Mouse (Mus musculus) kidney, embryonic 16.5 days (tissue): ENCODE measurements around the gene Trrap. TPM values are rescaled to one million over a fixed set of nuclear protein-coding genes. Genes with fewer than 3 reads are reported as not detected.

ENCODE experiments used
- ATAC-seq: fragments of 200-750 bp; cut with Nextera tagmentation; 2 replicates; pipeline ENCODE4 v1.8.0; 2017; ENCODE audit warnings: moderate TSS enrichment; ENCODE audit not compliant: low FRiP score, low TSS enrichment
- H3K27ac ChIP-seq: fragments of 300-500 bp; sonication (generic); 2 replicates; pipeline ENCODE4 v1.5.1; 2014; ENCODE audit warnings: low read length
- H3K27me3 ChIP-seq: fragments of 300-500 bp; sonication (generic); 2 replicates; pipeline ENCODE4 v1.6.1; 2014; ENCODE audit warnings: low read length, control low read depth, mixed read lengths; ENCODE audit not compliant: insufficient read depth
- H3K36me3 ChIP-seq: fragments of 300-500 bp; sonication (generic); 2 replicates; pipeline ENCODE4 v1.6.1; 2014; ENCODE audit warnings: low read length, control low read depth, mixed read lengths; ENCODE audit not compliant: insufficient read depth
- H3K4me1 ChIP-seq: fragments of 300-500 bp; sonication (generic); 2 replicates; pipeline ENCODE4 v1.6.1; 2014; ENCODE audit warnings: low read length, control low read depth, mixed read lengths; ENCODE audit not compliant: insufficient read depth
- H3K4me2 ChIP-seq: fragments of 300-500 bp; sonication (generic); replicated peaks from 2 replicates; pipeline ENCODE4 v1.6.1; 2014; ENCODE audit warnings: low read depth, low read length
- H3K4me3 ChIP-seq: fragments of 300-500 bp; sonication (generic); 2 replicates; pipeline ENCODE4 v1.5.1; 2014; ENCODE audit warnings: mild to moderate bottlenecking, low read length
- H3K9ac ChIP-seq: fragments of 300-500 bp; sonication (generic); replicated peaks from 2 replicates; pipeline ENCODE4 v1.6.1; 2014; ENCODE audit warnings: low read length
- H3K9me3 ChIP-seq: fragments of 300-500 bp; sonication (generic); 2 replicates; pipeline ENCODE4 v1.6.1; 2016; ENCODE audit warnings: low read length, control low read depth
- WGBS: fragments of 180-500 bp; shearing (Covaris S2); extraction: QIAGEN DNeasy Blood & Tissue Kit; methylation state at CpG from one replicate; pipeline ENCODE4 v1.1.7; 2014; 5-methylcytosine and 5-hydroxymethylcytosine counted together
- polyA plus RNA-seq: library from polyadenylated mRNA; unstranded; fragments of >200 nt; fragmentation: Nextera tagmentation; extraction: Ambion mirVana; gene quantifications from 2 replicates; pipeline ENCODE4 v1.2.1, GENCODE M21; 2015

Gene Trrap
- polyA plus RNA-seq, 1 experiment from 2014 or later, result 69.8 TPM

- Histone ChIP-seq H3K36me3 (peaks cover 93% of the 10 kb centered on the region), H3K9me3 (no peaks in the 10 kb centered on the region), H3K4me3 (no peak overlapping the region), H3K27me3 (no peaks in the 10 kb centered on the region), H3K4me1 (no peaks in the 10 kb centered on the region), H3K9ac (no peak overlapping the region), H3K4me2 (no peak overlapping the region), H3K27ac (no peak overlapping the region)
- no peak for ATAC-seq
- WGBS, result 93% methylated on average over 10 of the region's 10 CpGs
These were observed 39.4 kb downstream of the Trrap start for GRCm38 (mm10) chr5:144806931-144807330.

GRCm38 (mm10) chr5:144828365-144829102 is 61.0 kb downstream of the Trrap start:
- H3K27ac ChIP-seq, result no peak overlapping the region
- H3K27me3 ChIP-seq, result no peaks in the 10 kb centered on the region
- peaks cover 97% of the 10 kb centered on the region for H3K36me3 ChIP-seq
- no peak for ATAC-seq
- H3K9ac ChIP-seq, result no peak overlapping the region
- H3K4me3 ChIP-seq, result no peak overlapping the region
- H3K4me1 ChIP-seq, result no peaks in the 10 kb centered on the region
- no peak overlapping the region for H3K4me2 ChIP-seq
- H3K9me3 ChIP-seq, result no peaks in the 10 kb centered on the region
- 96% methylated on average over 20 of the region's 20 CpGs for WGBS

DNA sequence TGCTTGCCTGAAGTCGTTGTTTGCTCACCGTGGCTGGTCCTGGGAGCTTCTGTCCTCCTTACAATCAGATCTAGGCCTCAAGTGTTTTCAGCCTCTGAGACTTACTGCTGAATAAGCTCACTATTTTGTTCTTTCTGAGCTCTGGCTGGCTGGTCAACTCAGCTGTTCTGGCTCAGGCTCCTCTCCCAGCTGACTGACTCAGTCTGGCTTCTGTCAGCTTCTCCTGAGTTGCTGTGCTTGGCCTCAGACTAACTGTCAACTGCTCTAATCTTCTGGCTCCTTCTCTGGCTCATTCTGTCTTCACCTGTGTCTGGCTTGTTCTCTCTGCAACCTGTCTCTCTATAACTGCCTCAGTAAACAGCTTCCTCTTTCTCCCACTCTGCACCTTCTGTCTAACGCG is 62.1 kb downstream of the Trrap start:
- Histone ChIP-seq H3K4me3 (no peak overlapping the region), H3K9me3 (no peaks in the 10 kb centered on the region), H3K27ac (no peak overlapping the region), H3K27me3 (no peaks in the 10 kb centered on the region), H3K36me3 (peaks cover 97% of the 10 kb centered on the region), H3K9ac (no peak overlapping the region), H3K4me1 (no peaks in the 10 kb centered on the region), H3K4me2 (no peak overlapping the region)
- no peak for ATAC-seq
- WGBS, result 95% methylated on average over 4 of the region's 4 CpGs

DNA sequence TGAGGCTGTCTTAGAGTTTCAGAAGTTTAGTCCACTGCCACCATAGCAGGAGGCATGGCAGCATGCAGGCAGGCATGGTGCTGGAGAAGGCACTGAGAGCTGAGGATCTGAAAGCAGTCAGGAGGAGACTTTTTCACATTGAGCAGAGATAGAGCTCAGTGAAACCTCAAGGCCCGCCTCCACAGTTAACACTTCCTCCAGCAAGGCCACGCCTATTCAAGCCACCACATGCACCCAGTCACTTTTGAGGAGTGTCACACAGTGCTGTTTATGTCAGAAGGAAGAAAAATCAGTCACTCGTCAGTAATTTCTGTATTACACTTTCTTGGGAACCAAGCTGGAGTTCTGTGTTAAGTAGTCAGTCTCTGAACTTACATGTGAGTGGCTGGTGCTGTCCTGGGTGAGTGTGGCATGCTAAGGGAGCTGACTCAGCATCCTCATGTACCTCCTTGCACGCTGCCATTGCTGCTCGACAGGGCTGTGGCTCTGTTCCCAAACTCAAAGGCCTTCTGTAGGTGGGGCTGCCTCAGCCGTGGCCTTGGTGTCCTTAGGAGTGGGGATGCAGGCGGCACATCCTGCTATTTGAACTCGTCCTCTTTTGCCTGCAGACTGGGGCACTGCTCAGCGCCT is 64.4 kb downstream of the Trrap start:
- Histone ChIP-seq H3K4me1 (no peaks in the 10 kb centered on the region), H3K27me3 (no peaks in the 10 kb centered on the region), H3K9me3 (no peaks in the 10 kb centered on the region), H3K9ac (no peak overlapping the region), H3K36me3 (peaks cover 97% of the 10 kb centered on the region), H3K27ac (no peak overlapping the region), H3K4me3 (no peak overlapping the region), H3K4me2 (no peak overlapping the region)
- no peak for ATAC-seq
- WGBS, result 84% methylated on average over 9 of the region's 9 CpGs

DNA sequence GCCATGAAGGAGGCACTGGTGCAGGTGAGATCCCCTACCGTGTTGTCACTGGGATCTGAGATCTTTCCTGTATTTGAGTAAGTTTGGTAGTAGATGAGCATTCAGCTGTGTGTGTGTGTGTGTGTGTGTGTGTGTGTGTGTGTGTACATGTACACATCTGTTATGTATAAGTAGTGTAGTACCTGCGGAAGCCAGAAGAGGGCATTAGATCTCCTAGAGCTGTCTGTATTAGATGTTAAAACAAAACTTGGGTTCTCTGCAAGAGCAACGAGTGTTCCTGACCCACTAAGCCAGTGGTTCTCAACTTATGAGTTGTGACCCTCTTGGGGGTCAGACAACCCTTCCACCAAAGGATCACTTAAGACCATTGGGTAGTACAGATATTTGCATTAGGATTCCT is 68.6 kb downstream of the Trrap start:
- no peak overlapping the region for H3K27ac ChIP-seq
- no peaks in the 10 kb centered on the region for H3K9me3 ChIP-seq
- no peak overlapping the region for H3K4me3 ChIP-seq
- H3K36me3 ChIP-seq, result peaks cover 98% of the 10 kb centered on the region
- no peak overlapping the region for H3K4me2 ChIP-seq
- no peaks in the 10 kb centered on the region for H3K4me1 ChIP-seq
- H3K9ac ChIP-seq, result no peak overlapping the region
- no peaks in the 10 kb centered on the region for H3K27me3 ChIP-seq
- no peak for ATAC-seq
- WGBS, result 91% methylated on average over 3 of the region's 3 CpGs

DNA sequence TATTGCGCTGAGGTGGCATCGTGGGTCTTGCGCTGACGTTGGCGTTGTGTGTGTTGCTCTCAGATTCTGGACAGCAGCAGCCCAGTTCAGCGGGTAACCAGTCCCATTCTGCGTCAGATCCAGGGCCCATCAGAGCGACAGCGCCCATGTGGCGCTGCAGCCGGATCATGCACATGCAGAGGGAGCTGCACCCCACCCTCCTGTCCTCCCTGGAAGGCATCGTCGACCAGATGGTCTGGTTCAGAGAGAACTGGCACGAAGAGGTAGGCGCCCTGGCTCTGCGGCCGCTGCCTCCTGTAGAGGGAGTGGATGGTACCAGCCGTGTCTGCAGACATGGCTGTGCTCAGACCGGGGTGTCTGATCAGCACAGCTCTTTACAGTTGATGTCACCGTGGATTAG is 77.8 kb downstream of the Trrap start:
- no peak for ATAC-seq
- H3K9me3 ChIP-seq, result no peaks in the 10 kb centered on the region
- H3K4me2 ChIP-seq, result no peak overlapping the region

DNA sequence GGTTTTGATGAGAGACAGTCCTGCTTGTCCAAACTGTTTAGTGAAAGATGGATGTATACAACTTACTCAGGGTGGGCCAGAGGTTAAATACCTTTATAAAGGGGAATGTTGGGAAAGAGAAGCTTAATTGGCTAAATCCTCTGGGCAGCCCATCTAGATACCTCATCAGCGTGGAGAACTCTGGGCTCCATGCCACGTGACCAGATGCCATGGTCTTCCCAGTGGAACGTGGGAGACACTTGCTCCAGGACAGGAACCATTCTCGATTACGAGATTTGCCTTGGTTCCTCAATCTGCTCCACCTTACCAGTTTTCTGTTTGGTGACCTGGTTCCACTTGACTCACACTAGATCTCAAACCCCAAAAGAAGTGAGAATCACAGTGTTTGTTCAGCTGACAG is 81.2 kb downstream of the Trrap start:
- WGBS, result 88% methylated on average over 5 of the region's 5 CpGs
- H3K9me3 ChIP-seq, result no peaks in the 10 kb centered on the region
- H3K9ac ChIP-seq, result no peak overlapping the region
- peaks cover 98% of the 10 kb centered on the region for H3K36me3 ChIP-seq
- H3K4me1 ChIP-seq, result no peaks in the 10 kb centered on the region
- H3K4me3 ChIP-seq, result no peak overlapping the region
- no peaks in the 10 kb centered on the region for H3K27me3 ChIP-seq
- ATAC-seq, result no peak
- H3K4me2 ChIP-seq, result no peak overlapping the region
- no peak overlapping the region for H3K27ac ChIP-seq

More for the DNA sequence above, 77.8 kb downstream of the Trrap start:
- Histone ChIP-seq H3K4me1 (no peaks in the 10 kb centered on the region), H3K9ac (no peak overlapping the region), H3K27ac (no peak overlapping the region), H3K36me3 (peaks cover 93% of the 10 kb centered on the region), H3K27me3 (no peaks in the 10 kb centered on the region), H3K4me3 (no peak overlapping the region)
- 97% methylated on average over 20 of the region's 20 CpGs for WGBS

GRCm38 (mm10) chr5:144849932-144850331 is 82.4 kb downstream of the Trrap start:
- Histone ChIP-seq H3K4me2 (no peak overlapping the region), H3K27ac (no peak overlapping the region), H3K9ac (no peak overlapping the region), H3K4me1 (no peaks in the 10 kb centered on the region), H3K36me3 (peaks cover 98% of the 10 kb centered on the region), H3K27me3 (no peaks in the 10 kb centered on the region), H3K4me3 (no peak overlapping the region), H3K9me3 (no peaks in the 10 kb centered on the region)
- ATAC-seq, result no peak
- WGBS, result 93% methylated on average over 10 of the region's 10 CpGs

GRCm38 (mm10) chr5:144851820-144852219 is 84.3 kb downstream of the Trrap start:
- H3K4me3 ChIP-seq, result no peak overlapping the region
- peaks cover 93% of the 10 kb centered on the region for H3K36me3 ChIP-seq
- H3K27ac ChIP-seq, result no peak overlapping the region
- no peak overlapping the region for H3K4me2 ChIP-seq
- no peaks in the 10 kb centered on the region for H3K4me1 ChIP-seq
- no peak overlapping the region for H3K9ac ChIP-seq
- WGBS, result 97% methylated on average over 3 of the region's 3 CpGs
- no peak for ATAC-seq
- no peaks in the 10 kb centered on the region for H3K27me3 ChIP-seq
- no peaks in the 10 kb centered on the region for H3K9me3 ChIP-seq

DNA sequence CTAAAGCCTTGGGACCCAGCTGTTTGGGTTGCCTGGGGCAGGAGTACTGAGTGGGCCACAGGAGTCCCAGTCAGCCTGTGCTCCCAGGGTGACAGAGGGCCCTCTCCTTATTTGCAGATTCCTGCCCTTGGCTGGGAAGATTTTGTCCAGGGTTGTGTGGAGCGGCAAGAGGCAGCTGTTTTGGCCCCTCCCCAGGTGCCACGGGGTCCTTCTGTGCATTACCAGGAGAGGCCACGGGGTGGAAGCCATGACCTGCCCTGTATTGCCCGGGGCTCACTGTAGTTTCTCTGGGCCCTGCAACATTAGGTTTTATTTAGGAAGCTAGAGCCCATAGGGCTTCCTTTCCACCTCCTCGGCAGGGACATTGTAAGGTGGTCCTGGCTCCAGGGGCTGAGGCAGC is 86.4 kb downstream of the Trrap start:
- no peak overlapping the region for H3K9ac ChIP-seq
- H3K27me3 ChIP-seq, result no peaks in the 10 kb centered on the region
- H3K36me3 ChIP-seq, result peaks cover 92% of the 10 kb centered on the region
- no peak overlapping the region for H3K27ac ChIP-seq
- no peaks in the 10 kb centered on the region for H3K4me1 ChIP-seq
- no peak overlapping the region for H3K4me3 ChIP-seq
- no peak overlapping the region for H3K4me2 ChIP-seq
- 84% methylated on average over 5 of the region's 5 CpGs for WGBS
- no peaks in the 10 kb centered on the region for H3K9me3 ChIP-seq
- ATAC-seq, result no peak
